Mouse (Mus musculus) embryonic facial prominence, embryonic 15.5 days (tissue): Measurements from ENCODE around the gene Col2a1. TPM values are rescaled to one million over a fixed set of nuclear protein-coding genes. Genes with fewer than 3 reads are reported as not detected.
A peak's percentile ranks its signal among the peaks of the same experiment; 100 is the strongest.

Experiments
- ATAC-seq: fragments of 200-750 bp; cut with Nextera tagmentation; 2 replicates; pipeline ENCODE4 v1.8.0; 2017; ENCODE audit warnings: low read depth, moderate TSS enrichment; ENCODE audit not compliant: insufficient number of reproducible peaks, low FRiP score, low TSS enrichment
- H3K27ac ChIP-seq: fragments of 300-500 bp; sonication (generic); replicated peaks from 2 replicates; pipeline ENCODE4 v1.5.1; 2015; ENCODE audit warnings: mild to moderate bottlenecking, inconsistent platforms
- H3K27me3 ChIP-seq: fragments of 300-500 bp; sonication (generic); 2 replicates; pipeline ENCODE4 v1.6.1; 2015; ENCODE audit warnings: inconsistent platforms
- H3K36me3 ChIP-seq: fragments of 300-500 bp; sonication (generic); 2 replicates; pipeline ENCODE4 v1.6.1; 2015; ENCODE audit warnings: mild to moderate bottlenecking, inconsistent platforms
- H3K4me1 ChIP-seq: fragments of 300-500 bp; sonication (generic); 2 replicates; pipeline ENCODE4 v1.6.1; 2015; ENCODE audit warnings: inconsistent platforms
- H3K4me2 ChIP-seq: fragments of 300-500 bp; sonication (generic); replicated peaks from 2 replicates; pipeline ENCODE4 v1.6.1; 2015; ENCODE audit warnings: mild to moderate bottlenecking, inconsistent platforms
- H3K4me3 ChIP-seq: fragments of 300-500 bp; sonication (generic); replicated peaks from 2 replicates; pipeline ENCODE4 v1.5.1; 2015; ENCODE audit warnings: mild to moderate bottlenecking, inconsistent platforms
- H3K9ac ChIP-seq: fragments of 300-500 bp; sonication (generic); 2 replicates; pipeline ENCODE4 v1.6.1; 2015; ENCODE audit warnings: inconsistent platforms
- H3K9me3 ChIP-seq: fragments of 300-500 bp; sonication (generic); replicated peaks from 2 replicates; pipeline ENCODE4 v1.6.1; 2016; ENCODE audit warnings: inconsistent platforms
- whole genome bisulfite sequencing: fragments of 180-500 bp; shearing (Covaris S2); methylation state at CpG from one replicate; pipeline ENCODE4 v1.1.7; 2015; 5-methylcytosine and 5-hydroxymethylcytosine counted together
- polyA plus RNA-seq: library from polyadenylated mRNA; unstranded; fragments of >200 nt; fragmentation: Nextera tagmentation; extraction: Ambion mirVana; gene quantifications from 2 replicates; pipeline ENCODE4 v1.2.1, GENCODE M21; 2015

Col2a1 gene
- polyA plus RNA-seq, 1 experiment from 2014 or later: 386 TPM

- 0 out of 2 replicates have a peak, but pooled peaks cover 2% of the 10 kb centered on the region for H3K27me3 ChIP-seq
- no peak overlapping the region for H3K4me2 ChIP-seq
- ATAC-seq: no peak
- H3K36me3 ChIP-seq: no peaks in the 10 kb centered on the region
- no peak overlapping the region for H3K4me3 ChIP-seq
- no peak overlapping the region for H3K27ac ChIP-seq
- peaks cover 27% of the 10 kb centered on the region for H3K4me1 ChIP-seq
- no peaks in the 10 kb centered on the region for H3K9me3 ChIP-seq
- no peak overlapping the region for H3K9ac ChIP-seq
- 70% methylated on average over 6 of the region's 6 CpGs for WGBS
Observed at GRCm38 (mm10) chr15:98029798-98030197, 25.3 kb upstream of the Col2a1 start.

DNA sequence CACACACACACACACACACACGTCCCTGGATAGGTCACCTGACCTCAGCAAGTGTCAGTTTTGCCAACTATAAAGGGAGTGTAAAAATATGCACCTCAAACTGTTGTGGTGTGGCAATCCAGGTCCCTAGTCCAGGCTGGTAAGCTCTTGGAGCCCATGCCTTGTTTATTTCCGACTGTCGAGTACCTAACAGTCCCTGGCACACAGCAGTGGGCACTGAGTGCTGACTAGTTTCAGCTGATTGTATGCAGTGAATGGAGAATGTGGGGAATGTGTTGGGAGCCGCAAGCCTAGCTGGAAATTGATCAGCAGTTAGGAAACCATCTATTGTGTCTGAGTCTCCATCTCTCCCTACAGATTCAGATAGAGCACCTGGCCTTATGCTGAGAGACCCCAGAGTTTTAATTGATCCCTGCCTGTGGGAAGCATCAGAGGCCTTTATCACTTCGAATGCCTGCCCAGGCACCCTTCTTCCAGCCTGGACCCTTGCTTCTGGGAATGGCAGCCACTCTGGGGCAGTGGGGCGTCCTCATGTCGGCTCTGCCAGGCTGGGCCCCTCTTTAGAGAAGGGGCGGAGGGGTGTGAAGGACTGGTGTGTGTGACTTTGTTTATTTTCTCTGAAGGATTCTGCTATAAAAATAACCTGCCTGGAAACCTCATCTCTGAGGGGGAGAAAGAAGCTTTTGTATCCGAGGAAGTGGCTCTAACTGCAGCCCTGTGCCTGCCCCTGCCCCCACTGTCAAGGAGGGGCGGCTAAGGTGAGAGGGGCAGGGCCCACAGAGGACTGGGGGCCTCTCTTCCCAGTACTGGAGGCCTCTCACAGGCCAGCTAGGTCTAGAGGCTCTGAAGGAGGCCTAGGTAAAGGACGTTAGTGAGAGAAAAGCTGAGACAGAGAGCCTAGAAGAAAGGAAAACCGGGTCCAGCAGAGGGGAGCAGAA lies 22.7 kb upstream of the Col2a1 start:
- Histone ChIP-seq H3K9me3 (no peaks in the 10 kb centered on the region), H3K27ac (peak overlapping the region; percentile 48; the same call in 1 of the 2 replicates), H3K9ac (no peak overlapping the region), H3K36me3 (no peaks in the 10 kb centered on the region), H3K4me3 (no peak overlapping the region), H3K4me2 (no peak overlapping the region), H3K27me3 (0 out of 2 replicates have a peak, but pooled peaks cover 6% of the 10 kb centered on the region), H3K4me1 (peaks cover 24% of the 10 kb centered on the region)
- ATAC-seq: no peak
- WGBS: 37% methylated on average over 12 of the region's 12 CpGs

GRCm38 (mm10) chr15:98025611-98026010 lies 21.1 kb upstream of the Col2a1 start:
- 48% methylated on average over 4 of the region's 4 CpGs for WGBS
- Histone ChIP-seq H3K4me3 (no peak overlapping the region), H3K9ac (no peak overlapping the region), H3K9me3 (no peaks in the 10 kb centered on the region), H3K36me3 (no peaks in the 10 kb centered on the region), H3K4me2 (no peak overlapping the region), H3K27me3 (0 out of 2 replicates have a peak, but pooled peaks cover 6% of the 10 kb centered on the region), H3K4me1 (peaks cover 27% of the 10 kb centered on the region), H3K27ac (0 out of 2 replicates have a peak overlapping the region, but pooled peaks have one; percentile 11)
- ATAC-seq: 0 out of 2 replicates have a peak, but pooled peaks have one; percentile 7

GRCm38 (mm10) chr15:98023137-98023536 lies 18.6 kb upstream of the Col2a1 start:
- no peak overlapping the region for H3K4me3 ChIP-seq
- no peak overlapping the region for H3K4me2 ChIP-seq
- ATAC-seq: no peak
- H3K27me3 ChIP-seq: 0 out of 2 replicates have a peak, but pooled peaks cover 6% of the 10 kb centered on the region
- no peaks in the 10 kb centered on the region for H3K36me3 ChIP-seq
- H3K27ac ChIP-seq: no peak overlapping the region
- peaks cover 19% of the 10 kb centered on the region for H3K4me1 ChIP-seq
- WGBS: 34% methylated on average over 3 of the region's 3 CpGs
- no peaks in the 10 kb centered on the region for H3K9me3 ChIP-seq
- no peak overlapping the region for H3K9ac ChIP-seq

DNA sequence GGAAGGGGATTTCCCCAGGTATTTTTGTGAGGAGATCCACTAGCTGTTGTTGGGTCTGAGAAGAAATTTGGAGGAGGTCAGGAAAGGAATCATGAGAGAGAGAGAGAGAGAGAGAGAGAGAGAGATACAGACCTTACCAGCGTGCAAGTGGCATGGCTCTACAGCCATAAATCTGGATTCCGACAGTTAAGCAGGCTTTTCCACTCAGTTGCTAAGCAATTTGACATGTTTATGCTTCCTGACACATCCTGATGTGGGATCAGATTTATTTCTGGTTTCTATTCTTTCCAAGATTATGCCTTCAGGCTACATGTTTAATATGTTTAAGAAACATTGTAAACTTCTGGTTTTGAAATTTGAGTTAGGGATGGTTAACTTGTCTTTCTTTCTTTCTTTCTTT lies 17.4 kb upstream of the Col2a1 start:
- Histone ChIP-seq H3K4me1 (peaks cover 7% of the 10 kb centered on the region; the same call in 1 of the 2 replicates), H3K27ac (no peak overlapping the region), H3K9ac (no peak overlapping the region), H3K4me2 (no peak overlapping the region), H3K9me3 (no peaks in the 10 kb centered on the region), H3K27me3 (0 out of 2 replicates have a peak, but pooled peaks cover 6% of the 10 kb centered on the region), H3K36me3 (no peaks in the 10 kb centered on the region), H3K4me3 (no peak overlapping the region)
- WGBS: 7% methylated on average over 2 of the region's 2 CpGs
- no peak for ATAC-seq

- Histone ChIP-seq H3K9ac (no peak overlapping the region), H3K4me1 (peaks cover 6% of the 10 kb centered on the region; the same call in 1 of the 2 replicates), H3K27me3 (no peaks in the 10 kb centered on the region), H3K9me3 (no peaks in the 10 kb centered on the region), H3K4me3 (no peak overlapping the region), H3K27ac (no peak overlapping the region), H3K36me3 (no peaks in the 10 kb centered on the region), H3K4me2 (no peak overlapping the region)
- WGBS: 64% methylated on average over 3 of the region's 3 CpGs
- no peak for ATAC-seq
Observed at GRCm38 (mm10) chr15:98019047-98019446, 14.6 kb upstream of the Col2a1 start.

- no peak for ATAC-seq
- Histone ChIP-seq H3K4me2 (no peak overlapping the region), H3K4me1 (peaks cover 6% of the 10 kb centered on the region; the same call in 1 of the 2 replicates), H3K36me3 (no peaks in the 10 kb centered on the region), H3K27me3 (no peaks in the 10 kb centered on the region), H3K9me3 (no peaks in the 10 kb centered on the region), H3K4me3 (no peak overlapping the region), H3K27ac (no peak overlapping the region), H3K9ac (no peak overlapping the region)
- 82% methylated on average over 4 of the region's 4 CpGs for WGBS
Observed at GRCm38 (mm10) chr15:98017925-98018324, 13.4 kb upstream of the Col2a1 start.

DNA sequence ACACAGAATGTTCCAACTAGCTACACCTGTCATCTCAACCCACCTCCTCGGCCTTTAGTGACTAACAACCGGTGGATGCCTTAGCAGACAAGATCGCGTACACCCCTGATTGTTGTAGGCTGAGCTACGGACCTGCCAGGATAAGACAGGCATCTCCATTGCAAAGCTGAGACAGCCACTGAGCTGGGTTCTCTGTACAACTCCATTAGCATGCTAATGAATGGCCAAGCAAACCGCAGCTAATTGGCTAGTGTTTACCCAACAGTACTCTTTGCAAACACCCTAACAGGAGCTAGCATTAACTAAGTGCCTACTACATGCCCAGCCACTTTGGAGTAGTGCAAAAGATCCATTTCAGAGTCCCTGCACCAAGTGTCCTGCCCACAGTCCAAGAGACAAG lies 8.3 kb upstream of the Col2a1 start:
- no peak overlapping the region for H3K9ac ChIP-seq
- no peaks in the 10 kb centered on the region for H3K9me3 ChIP-seq
- WGBS: 58% methylated on average over 6 of the region's 6 CpGs
- no peak overlapping the region for H3K4me3 ChIP-seq
- no peak overlapping the region for H3K27ac ChIP-seq
- H3K27me3 ChIP-seq: peaks cover 5% of the 10 kb centered on the region; the same call in 1 of the 2 replicates
- H3K4me2 ChIP-seq: no peak overlapping the region
- H3K36me3 ChIP-seq: no peaks in the 10 kb centered on the region
- ATAC-seq: no peak
- H3K4me1 ChIP-seq: no peaks in the 10 kb centered on the region

GRCm38 (mm10) chr15:98005181-98005580 lies 686 bp upstream of the Col2a1 start:
- ATAC-seq: no peak
- H3K4me2 ChIP-seq: peak overlapping the region; percentile 89
- WGBS: 16% methylated on average over 11 of the region's 11 CpGs
- H3K27me3 ChIP-seq: peaks cover 58% of the 10 kb centered on the region
- H3K4me1 ChIP-seq: peaks cover 44% of the 10 kb centered on the region
- H3K9ac ChIP-seq: no peak overlapping the region
- no peaks in the 10 kb centered on the region for H3K36me3 ChIP-seq
- no peak overlapping the region for H3K27ac ChIP-seq
- no peaks in the 10 kb centered on the region for H3K9me3 ChIP-seq
- peak overlapping the region; percentile 41 for H3K4me3 ChIP-seq

DNA sequence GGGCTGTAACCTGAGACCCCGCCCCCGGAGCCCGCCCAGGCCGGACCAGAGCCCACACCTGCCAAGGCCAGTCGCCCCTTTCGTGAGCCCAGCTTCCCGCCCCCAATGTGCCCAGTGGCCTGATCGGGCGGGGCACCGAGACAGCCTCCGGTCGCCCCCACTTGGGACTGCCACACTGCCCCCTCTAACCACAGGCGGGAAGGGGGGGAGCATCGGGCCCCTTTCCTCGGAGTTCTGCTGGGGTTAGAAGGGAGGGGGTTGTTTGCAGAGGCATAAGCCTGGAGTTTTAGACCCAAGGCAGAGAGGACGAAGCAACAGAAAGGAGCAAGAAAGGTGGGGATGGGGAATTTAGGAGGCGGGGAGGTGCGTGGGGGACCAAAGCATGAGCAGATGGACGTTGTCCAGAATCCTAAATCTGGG lies 255 bp upstream of the Col2a1 start:
- no peak overlapping the region for H3K27ac ChIP-seq
- H3K36me3 ChIP-seq: no peaks in the 10 kb centered on the region
- peaks cover 62% of the 10 kb centered on the region for H3K27me3 ChIP-seq
- peak; percentile 1; the same call in 1 of the 2 replicates for ATAC-seq
- no peaks in the 10 kb centered on the region for H3K9me3 ChIP-seq
- H3K4me3 ChIP-seq: peak overlapping the region; percentile 41
- WGBS: 1% methylated on average over 15 of the region's 19 CpGs
- H3K4me1 ChIP-seq: peaks cover 44% of the 10 kb centered on the region
- H3K9ac ChIP-seq: peak overlapping the region; percentile 24
- peak overlapping the region; percentile 89 for H3K4me2 ChIP-seq

GRCm38 (mm10) chr15:98002991-98003821 lies 1.3 kb downstream of the Col2a1 start:
- under 1% methylated on average over 42 of the region's 42 CpGs for WGBS
- H3K9me3 ChIP-seq: no peaks in the 10 kb centered on the region
- H3K4me1 ChIP-seq: peaks cover 44% of the 10 kb centered on the region
- no peak for ATAC-seq
- H3K9ac ChIP-seq: peak overlapping the region; percentile 24; the same call in 1 of the 2 replicates
- no peaks in the 10 kb centered on the region for H3K36me3 ChIP-seq
- H3K27ac ChIP-seq: peak overlapping the region; percentile 65; the same call in 1 of the 2 replicates
- peak overlapping the region; percentile 89 for H3K4me2 ChIP-seq
- peak overlapping the region; percentile 41 for H3K4me3 ChIP-seq
- H3K27me3 ChIP-seq: peaks cover 68% of the 10 kb centered on the region
